Mouse (Mus musculus) frontal cortex, adult 2 months (tissue): Measurements from ENCODE around the gene Prrc2c. TPM values are rescaled to one million over a fixed set of nuclear protein-coding genes. Genes with fewer than 3 reads are reported as not detected.
"Not testable (repeated sequence)": the region's sequence is repeated elsewhere in the genome, so short reads cannot be mapped to it uniquely, and the experiment has no call there.

ENCODE experiments used
- DNase-seq, 2 experiments: peaks; one replicate each; pipeline ENCODE4 v3.0.0; 2022; ENCODE audit warnings: low spot score in 1 of 2; ENCODE audit errors: extremely low spot score in 1 of 2
- polyA plus RNA-seq: library from polyadenylated mRNA; depleted of rRNA; stranded (reverse); fragments of >200 nt; gene quantifications from 2 replicates; pipeline ENCODE4 v1.2.3, GENCODE M21; 2012; rRNA removed

The Prrc2c gene
- polyA plus RNA-seq: 50.2 and 59.3 TPM in 2 replicates

DNA sequence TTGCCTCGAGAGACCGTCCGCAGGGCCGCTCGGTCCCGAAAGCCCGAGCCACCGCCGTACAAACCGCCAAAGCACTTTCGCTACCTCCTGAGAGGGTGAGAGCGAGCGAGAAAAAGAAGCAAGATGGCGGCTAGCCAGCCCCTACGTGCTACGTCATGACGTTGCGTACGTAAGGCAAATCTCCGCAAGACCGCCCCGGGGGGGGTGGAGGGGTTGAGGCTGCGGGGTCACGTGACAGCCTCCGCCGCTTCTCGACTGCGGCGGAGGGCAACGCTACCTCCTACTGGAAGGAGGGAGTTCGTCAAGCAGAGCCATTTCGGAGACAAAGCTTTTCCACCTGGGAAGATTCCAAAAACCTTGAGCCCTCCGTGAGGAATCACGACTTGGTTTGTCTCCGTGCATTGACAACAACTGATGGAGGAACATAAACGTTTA lies at the start of gene Prrc2c:
Prrc2c (minus strand) TSS at position 156 of the 435 bp plus-strand sequence.
- peak; percentile 97 to 100 for DNase-seq

DNA sequence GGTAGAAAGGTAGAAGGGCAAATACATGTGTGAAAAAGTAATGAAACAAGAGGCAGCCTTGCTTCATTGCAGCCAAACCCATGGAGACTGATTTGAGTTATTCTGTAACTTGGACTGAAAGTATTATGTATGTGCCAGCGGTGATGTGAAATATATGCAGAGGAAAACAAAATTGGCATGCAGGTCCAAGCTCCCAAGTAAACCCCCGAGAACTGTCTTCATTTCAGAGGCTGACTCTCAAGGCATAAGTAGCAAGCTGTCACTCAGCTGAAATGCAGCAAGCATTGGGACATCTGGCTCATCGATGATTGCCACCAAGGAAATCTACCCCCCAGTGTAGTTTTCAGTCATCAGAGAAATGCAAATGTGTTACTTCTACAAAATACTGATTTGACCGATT lies 44.9 kb upstream of the Prrc2c start:
- no peak for DNase-seq

DNA sequence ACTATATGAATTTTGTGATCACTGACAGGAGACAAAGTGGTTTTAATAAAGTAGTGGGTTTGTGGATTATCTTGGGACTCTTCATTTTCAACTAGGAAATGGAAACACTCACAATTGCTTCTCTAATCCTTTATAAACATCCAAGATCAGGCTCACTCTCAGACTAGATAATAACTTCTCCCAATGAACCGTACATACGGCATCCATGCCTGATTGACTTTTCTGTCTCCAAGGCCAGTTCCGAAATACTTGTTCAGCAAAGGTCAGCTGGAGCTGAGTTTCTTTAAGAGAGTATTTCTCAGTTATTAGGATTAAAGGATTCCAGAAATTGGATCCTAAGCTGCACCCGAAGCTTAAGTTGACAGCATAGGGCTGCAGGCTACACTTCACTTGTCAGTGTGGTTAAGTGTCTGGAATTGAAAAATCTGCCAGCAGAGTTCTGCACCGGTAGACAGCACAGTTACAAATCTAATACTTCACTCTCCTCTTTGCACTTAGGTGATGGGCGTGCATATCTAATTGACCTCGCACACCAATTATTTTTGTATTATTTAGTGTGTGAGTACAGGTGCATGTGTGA lies 43.4 kb upstream of the Prrc2c start:
- no peak for DNase-seq

DNA sequence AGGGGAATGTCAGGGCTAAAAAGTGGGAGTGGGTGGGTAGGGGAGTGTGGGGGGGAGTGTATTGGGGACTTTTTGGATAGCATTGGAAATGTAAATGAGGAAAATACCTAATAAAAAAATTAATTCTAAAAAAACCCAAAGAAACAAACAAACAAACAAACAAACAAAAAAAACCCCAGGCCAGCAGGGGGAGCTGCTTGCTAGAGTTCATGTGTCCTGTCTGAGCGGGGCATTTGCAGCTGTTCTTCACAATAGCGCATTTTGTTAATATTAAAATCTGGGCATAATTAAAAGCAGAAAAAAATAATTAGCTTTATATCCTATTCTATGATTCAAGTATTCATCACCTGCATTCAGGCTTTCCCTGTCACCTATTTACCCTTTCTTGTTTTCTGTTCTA lies 40.7 kb upstream of the Prrc2c start:
- DNase-seq: not testable (repeated sequence)

DNA sequence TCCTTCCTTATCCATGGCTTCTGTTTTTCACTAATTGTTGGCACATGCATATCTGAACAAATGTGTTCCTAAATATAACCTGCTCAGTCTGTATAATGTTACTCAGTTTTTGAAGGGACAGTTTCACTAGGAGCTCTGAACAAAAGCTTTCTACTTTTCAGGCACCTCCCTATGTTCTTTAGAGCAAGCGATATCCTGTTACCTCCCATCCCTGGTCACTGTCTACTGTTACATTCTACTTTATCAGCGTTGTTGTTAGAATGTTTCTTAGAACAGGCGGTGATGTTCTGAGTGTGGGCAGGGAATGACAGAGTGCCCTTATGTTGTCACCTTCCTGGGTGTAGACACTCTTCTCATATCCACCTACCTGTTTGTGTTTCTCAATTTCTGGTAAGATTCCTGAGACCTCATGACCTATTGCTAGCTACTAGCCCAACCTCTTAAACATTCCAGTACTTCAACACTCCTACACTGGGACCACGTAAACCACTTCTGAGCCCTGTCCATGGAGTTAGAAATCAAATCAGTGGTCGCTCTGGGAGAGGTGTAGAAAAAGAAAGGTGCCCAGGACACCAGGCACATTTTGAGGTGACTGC lies 37.7 kb upstream of the Prrc2c start:
- no peak for DNase-seq

DNA sequence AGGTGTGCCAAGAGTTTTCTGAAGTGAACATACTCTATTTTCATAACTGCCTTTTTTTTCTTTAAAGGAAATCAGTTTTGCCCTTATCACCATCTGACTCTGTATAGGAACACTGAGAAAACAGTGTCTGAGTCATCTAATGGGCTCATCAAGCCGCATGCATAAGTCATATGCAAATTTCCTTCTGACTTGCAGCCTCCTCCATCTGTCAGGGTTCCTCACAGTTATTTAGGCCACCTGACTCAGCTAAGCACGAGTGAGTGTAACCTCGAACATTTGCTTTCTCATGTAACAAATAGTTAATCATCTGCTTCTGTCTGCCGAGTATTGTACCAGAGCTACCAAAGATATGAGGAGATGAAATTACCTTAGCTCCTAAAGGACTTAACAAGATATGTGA lies 33.3 kb upstream of the Prrc2c start:
- DNase-seq: peak; percentile 57 to 76

DNA sequence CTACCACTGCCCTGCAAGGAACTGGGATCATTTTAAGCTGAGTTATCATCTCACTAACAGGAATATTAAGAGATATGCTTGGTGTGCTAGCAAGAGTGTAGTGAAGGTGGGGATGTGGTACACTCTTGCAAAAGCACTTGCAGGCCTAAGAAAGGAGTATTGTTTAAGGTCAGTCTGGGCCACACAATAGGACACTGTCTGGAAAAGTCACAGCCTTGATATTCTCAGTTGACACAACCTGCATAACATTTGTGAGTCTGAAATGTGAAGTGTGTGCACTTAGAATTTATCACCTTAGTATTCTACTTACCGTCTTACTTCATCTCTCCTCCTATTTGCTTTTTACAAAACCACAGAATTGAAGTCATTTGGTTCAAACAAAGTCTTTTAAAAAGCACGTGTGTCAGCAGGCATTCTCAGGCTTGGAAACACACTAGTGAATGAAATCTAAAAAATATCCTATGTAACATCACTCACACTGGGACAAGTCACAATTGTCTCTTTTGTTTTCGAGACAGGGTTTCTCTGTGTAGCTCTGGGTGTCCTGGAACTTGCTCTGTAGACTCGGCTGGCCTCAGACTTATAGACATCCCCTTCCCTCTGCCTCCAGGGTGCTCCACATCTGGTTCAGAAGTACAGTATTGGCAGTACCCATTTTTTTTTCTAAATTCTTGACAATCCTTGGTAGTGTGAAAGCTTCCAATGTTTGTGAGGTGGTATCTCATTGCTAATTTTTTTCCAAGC lies 31.4 kb upstream of the Prrc2c start:
- DNase-seq: no peak

DNA sequence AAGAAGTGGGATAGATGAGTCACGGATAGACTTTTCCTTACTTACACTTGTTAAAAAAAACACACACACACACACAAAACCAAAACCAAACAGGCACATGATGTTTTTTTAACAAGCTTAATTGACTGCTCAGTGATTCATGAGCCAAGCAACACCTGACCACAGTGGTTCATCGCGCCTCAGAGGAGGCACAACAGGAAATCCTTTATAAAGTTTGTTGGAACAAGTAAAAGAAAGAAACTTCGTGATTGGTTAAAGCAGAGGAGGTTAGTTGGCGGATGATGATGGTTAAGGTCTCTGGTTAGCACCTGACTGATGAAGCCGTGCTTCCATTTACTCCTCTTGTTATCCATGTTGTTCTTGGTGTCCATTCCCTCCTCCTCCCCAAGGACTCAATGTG lies 11.7 kb upstream of the Prrc2c start:
- DNase-seq: no peak

DNA sequence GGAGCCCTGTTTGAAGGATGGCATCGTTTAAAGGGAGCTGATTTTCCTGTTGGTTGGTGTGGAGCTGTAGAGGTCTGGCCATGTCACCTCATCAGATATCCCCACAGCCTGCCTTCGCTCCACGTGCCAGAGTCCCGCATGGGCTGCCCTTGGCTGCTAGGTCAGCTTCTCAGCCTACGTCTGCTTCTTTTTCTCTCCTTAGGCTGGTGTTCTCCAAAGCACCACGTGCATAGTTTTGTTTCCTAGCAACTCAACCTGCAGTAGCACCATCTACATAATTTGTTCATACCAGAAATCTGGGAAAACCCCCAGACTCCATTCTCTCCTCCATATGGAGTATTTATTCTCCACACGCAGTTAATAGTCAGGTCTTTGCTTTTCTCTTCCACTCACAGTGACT lies 9.3 kb upstream of the Prrc2c start:
- no peak for DNase-seq

DNA sequence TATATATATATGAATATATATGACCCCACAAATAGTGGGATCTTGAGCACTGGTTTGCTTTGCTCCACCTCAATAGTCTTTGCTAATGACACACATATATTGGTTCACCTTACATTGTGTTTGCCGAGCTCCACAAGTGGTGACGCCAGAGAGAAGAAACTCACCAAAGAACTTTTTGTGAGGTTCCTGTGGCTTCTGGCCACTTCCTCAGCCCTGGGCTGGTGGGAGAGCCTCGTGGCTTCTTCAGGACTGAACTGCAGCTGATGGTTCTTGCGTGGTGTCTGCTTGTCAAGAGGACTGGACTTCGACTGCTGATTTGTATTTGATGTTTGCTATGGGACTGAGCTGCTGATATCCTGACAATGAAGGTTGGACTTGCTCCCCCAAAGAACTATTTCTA lies 8.4 kb upstream of the Prrc2c start:
- no peak for DNase-seq

DNA sequence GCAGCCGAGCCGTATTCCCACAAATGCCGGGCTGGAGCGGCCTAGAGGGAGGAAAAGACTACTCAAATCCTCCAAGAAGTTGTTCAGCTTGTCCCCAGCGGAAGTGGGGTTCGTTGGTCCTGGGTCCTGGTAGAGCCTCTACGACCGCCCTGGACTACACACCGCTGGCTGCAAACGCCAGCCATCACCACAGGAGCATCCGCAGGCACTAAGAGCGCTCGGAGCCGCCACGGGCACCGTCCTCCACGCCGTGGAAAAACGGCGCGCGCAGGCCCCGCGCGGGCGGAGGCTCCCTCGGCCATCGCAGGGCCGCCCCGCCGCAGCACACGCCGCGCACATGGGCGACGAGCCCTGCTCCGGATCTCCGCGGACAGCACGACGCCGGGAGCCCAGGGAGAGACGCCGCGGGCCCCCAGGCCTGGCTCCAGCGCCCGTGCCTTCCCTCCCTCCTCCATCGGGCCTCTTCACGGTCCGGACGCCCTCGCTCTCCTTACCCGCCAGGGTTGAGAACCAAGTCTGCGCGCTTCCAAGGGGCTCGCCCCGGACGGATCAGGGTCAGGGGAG lies 443 bp downstream of the Prrc2c start:
- no peak for DNase-seq

DNA sequence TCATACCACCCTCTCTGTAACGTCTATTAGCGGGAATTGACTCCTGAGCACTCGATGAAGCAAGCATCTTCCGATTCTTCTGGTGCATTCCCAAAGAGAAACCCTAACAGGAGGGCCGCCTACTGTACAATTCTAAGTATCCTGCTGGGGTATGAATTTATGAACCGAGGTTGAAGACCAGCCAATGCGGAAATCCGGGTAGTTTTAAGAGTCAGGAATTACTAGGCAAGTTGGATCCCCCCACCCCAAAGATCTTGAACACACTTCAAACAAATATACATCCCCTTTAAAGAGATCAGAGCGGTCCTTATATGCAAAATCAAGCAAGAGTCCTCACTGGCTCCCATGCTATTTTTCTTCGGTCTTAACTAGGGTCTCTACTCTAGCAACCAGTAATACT lies 950 bp downstream of the Prrc2c start:
- DNase-seq: peak in 1 of 2 experiments; percentile 34

DNA sequence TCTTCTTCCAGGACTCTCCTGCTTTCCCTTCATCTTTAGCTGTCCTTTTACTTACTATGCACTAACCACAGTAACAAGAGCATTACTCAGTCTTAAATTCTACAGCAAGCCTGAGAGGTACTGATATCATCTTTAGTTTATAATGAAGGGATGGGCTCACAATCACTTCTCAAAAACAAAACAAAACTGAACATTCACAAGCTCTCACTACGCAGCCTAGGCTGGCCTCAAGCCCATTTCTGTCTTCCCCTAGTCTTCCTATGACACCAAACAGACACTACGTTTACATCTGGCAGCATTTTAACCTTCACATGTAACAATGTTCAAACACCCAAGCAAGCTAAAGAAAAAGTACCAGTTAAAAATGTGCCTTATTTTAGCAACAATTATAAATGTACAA lies 1.9 kb downstream of the Prrc2c start:
- no peak for DNase-seq

DNA sequence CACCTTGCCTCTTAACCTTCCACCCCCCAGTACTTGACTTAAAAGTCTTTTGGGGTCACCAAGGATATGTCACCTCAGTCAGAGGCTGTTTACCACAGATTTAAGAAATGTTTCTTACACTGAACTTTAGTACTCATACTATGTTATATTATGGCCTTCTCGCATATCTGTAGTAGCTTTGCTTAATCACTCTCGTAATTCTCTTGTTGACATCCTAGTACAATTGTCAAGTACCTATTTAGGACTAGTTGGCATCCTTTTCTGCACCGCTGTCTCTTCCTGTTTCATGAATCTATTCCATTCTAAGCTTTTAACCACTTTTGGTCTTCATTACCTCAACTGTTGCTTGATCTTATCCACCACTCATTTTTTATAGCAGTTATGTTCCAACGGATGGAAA lies 5.3 kb downstream of the Prrc2c start:
- no peak for DNase-seq

DNA sequence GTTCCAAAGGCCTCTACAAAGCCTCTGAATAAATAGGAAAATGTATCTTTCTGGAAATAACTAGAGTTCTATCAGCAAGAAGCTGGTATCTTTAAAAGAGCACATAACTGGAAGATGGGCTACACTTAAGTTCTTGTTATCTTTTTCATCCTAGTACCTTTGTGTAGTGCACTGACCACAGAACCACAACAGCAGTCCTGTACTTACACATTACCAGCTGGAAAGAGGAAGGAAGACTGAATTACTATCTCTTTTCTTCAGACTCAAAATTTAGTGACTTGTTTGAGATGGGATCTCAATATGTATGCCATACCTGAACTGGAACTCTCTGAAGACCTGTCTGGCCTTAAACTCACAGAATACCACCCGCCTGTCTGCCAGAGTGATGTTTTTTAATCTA lies 6.1 kb downstream of the Prrc2c start:
- no peak for DNase-seq

DNA sequence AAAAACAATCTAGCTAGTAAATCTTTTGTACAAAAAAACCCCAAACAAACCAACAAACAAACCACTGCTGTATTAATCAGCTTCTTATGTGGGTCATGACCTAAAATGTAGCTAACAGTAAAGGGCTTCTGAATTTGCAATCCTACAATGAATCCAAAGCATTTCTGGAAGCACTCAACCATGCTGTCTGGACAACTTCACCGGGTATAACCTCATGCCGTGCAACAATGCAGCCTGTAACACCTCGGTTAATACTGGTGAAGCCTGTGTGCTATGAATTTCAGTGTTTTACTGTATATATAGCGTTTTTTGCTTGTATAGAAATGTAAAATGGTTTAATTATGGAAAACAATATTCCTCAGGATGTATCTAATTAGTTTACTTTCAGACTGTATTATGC lies 8.3 kb downstream of the Prrc2c start:
- DNase-seq: no peak

DNA sequence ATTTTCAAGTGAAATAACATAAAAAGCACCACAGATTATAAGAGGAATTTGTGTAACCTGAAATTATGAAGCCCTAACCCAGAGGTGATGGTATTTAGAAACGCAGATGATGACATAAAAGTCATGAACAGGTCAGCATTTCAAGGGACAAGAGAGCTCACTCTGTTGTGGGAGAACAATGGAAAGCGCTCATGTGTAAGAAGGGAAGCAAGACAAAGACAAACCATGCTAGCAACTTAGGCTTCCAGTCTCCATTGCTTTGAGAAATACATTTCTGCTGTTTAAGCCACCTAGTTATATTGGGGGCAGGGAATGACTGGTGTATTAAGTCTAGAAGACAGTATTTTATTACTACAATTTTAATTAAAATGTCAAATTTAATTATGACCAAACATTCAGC lies 10.9 kb downstream of the Prrc2c start:
- DNase-seq: no peak

DNA sequence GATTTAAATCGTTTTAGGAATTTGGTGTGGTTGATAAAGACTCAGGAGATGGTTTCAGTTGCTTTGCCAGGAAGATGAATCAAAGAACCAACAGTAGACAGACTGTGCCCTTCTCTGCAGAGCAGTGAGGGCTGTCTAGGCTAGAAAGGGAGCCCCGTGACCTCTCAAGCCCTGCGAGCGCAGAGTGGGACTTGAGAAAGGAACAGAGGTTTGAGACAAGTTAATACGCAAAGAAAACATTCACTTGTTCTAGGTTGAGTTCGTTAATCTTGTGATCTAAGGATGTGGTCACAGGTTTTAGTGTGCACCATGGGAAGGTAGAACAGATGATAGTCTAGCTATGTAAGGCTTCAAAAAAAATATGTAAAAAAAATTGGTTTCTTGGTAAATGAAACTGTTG lies 12.4 kb downstream of the Prrc2c start:
- no peak for DNase-seq

DNA sequence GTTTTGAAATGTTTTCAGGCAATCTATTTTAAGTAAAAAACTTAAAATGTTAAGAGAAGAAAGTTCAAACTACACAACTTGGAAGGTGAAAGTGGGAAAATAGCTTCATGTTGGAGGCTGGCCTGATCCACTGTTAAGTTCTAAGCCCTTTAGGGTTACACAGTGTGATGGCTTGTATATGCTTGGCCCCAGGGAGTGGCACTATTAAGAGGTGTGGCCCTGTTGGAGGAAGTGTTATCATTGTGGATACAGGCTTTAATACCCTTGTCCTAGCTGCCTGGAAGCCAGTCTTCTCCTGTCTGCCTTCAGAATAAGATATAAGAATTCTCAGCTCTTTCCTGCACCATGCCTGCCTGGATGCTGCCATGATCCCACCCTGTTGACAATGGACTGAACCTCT lies 16.7 kb downstream of the Prrc2c start:
- no peak for DNase-seq

DNA sequence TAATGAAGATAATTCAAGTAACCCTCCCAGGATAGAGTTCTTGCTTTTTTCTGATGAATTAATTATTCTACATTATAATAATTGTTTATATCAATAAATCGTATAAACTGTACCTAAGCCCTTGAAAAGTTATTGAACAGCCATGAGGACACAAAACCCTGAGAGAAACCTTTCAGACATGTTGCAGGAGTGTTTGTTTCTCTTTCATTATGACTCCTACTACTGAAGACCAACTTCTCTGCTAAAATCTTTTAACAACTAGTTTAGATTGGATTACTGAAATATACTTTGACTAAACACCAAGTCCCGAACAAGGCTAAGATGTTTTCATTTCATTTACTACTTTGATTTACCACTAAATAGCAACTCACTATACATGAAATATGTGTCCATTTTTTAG lies 19.7 kb downstream of the Prrc2c start:
- no peak for DNase-seq

DNA sequence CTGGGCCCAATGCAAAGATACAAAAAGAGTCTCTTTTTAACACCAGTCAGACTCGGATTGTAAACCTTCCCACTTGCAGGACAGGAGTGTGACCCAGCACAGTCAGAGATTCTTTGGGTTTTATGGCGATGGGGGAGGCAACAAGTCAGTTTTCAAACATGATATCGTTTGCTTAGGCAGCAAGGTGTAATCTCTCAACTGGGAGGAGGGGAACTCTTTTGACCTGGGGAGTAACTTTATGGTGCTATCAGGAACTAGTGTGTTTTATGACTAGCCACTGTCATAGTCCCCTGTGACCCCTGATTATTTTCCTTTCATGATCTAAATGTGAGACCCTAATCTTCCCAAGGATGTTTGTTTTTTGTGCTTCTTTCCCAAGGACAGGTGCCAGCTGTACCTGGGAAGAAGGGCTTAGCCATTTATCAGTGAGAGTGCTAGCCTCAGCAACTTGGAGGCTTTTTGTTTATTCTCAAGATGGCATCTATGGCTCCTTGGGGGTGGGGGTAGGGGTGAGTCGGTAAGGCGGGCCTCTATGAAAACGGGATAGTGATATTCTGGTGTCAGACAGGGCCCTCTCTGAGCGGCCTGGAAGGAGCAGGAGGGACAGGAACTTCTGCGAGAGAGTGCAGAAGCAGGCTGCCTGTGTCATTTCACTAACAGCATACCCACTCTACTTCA lies 39.8 kb downstream of the Prrc2c start:
- DNase-seq: no peak
